Mouse (Mus musculus) left cerebral cortex, adult 18-20 months (tissue): ENCODE measurements around the gene Tut1. TPM values are rescaled to one million over a fixed set of nuclear protein-coding genes. Genes with fewer than 3 reads are reported as not detected.

Experiments used
- DNase-seq, 2 experiments: peaks; one replicate each; pipeline ENCODE4 v3.0.0; 2021 to 2022; ENCODE audit warnings: low spot score in 2 of 2, mixed read lengths in 1 of 2
- long read RNA-seq, 2 experiments: library from polyadenylated mRNA; stranded (forward); transcript quantifications; one replicate each; pipeline ENCODE4 v2.0.0; 2021
- total RNA-seq, 2 experiments: library from RNA; stranded (reverse); gene quantifications; 2 replicates each; pipeline ENCODE4 v1.2.3; 2021

The Tut1 gene
- total RNA-seq = 10 to 100 TPM; 22.5 to 23.7 TPM
- long read RNA-seq, experiment 1, transcript Tut1-201 (9 exons, 2,753 nt) = major isoform, 27 of 36 reads
- long read RNA-seq, experiment 1, partial matches to known transcripts = 6 of 36 reads
- long read RNA-seq, experiment 1, other reads (novel, unspliced or antisense) = 1 of 36 reads
- long read RNA-seq, experiment 2, transcript Tut1-201 (9 exons, 2,753 nt) = major isoform, 14 of 17 reads
- long read RNA-seq, experiment 2, partial matches to known transcripts = 1 of 17 reads
- long read RNA-seq, experiment 2, other reads (novel, unspliced or antisense) = 2 of 17 reads

- DNase-seq = peak; percentile 91 to 93
These were observed at the start of gene Tut1 for GRCm38 (mm10) chr19:8953135-8954039. Tut1 (plus strand) TSS chr19:8953847.

DNA sequence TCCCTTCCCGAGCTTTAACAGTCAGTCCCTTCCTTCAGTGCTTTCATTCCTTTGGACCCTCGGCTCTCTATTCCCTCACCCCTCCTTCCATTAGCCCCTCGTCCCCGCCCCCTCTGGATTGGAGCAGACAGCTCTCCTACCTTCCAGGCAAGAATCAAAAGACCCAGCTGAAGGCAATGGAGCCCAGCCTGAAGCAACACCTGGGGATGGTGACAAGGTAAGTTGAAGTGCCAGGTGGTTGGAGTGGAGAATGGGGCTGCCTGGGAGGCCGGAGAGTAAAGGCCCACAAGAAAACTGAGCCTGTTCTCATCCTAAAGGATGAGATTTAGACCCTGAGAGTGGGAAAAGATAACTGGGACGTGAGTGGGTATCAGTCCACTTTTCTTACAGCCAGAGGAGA lies 45.1 kb upstream of the Tut1 start:
- no peak for DNase-seq

DNA sequence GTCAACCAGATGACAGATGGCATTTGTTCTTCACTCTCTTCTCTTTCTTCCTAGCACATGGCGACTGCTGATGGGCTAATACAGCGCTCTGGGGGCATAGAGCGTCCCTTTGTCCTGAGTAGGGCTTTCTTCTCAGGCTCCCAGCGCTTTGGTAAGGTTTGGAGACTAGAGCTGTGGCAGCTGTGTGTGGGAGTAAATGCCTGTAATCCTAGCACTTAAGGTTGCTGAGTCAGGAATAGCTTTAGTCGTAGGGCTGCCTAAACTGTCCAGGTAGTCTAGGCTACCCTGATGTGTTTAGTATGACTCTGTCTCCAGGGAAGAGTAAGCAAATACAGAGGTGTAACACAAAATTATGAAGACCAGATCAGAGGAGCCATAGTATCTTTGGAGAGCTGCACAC lies 41.8 kb upstream of the Tut1 start:
- peak in 1 of 2 experiments; percentile 53 for DNase-seq

DNA sequence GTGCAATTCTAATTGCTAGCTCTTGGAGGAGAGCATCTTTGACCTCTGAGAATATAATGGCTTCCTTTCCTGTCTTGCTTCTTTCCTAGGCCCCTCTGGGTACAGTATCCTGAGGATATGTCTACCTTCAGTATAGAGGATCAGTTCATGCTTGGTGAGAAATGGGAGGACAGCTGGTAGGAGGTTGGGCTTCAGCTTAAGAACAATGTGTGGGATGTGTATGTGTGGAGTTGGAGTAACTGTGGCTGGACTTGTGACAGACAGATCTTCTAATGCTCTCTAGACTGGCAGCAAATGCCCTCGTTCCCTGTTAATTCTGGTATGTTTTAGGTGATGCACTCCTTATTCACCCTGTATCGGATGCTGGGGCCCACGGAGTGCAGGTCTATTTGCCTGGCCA lies 39.4 kb upstream of the Tut1 start:
- DNase-seq = peak in 1 of 2 experiments; percentile 54

DNA sequence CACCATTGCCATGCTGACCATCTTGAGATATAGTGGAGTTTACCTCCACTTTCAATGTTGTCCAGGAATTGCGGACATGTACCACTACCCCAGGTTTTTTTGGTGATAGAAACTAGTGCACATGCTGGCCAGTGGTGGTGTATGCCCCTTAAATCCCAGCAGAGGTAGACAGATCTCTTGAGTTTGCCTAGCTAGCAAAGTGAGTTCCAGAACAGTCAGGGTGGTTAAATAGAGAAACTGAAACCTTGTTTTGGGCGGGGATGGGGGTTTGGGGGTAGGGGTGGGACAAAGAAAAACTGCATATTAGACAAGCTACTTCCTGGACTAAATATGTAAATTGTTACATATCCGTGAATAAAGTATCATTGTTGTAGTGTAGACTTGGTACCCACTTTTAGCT lies 34.6 kb upstream of the Tut1 start:
- no peak for DNase-seq

GRCm38 (mm10) chr19:8919684-8920072 lies 34.0 kb upstream of the Tut1 start:
- no peak for DNase-seq

DNA sequence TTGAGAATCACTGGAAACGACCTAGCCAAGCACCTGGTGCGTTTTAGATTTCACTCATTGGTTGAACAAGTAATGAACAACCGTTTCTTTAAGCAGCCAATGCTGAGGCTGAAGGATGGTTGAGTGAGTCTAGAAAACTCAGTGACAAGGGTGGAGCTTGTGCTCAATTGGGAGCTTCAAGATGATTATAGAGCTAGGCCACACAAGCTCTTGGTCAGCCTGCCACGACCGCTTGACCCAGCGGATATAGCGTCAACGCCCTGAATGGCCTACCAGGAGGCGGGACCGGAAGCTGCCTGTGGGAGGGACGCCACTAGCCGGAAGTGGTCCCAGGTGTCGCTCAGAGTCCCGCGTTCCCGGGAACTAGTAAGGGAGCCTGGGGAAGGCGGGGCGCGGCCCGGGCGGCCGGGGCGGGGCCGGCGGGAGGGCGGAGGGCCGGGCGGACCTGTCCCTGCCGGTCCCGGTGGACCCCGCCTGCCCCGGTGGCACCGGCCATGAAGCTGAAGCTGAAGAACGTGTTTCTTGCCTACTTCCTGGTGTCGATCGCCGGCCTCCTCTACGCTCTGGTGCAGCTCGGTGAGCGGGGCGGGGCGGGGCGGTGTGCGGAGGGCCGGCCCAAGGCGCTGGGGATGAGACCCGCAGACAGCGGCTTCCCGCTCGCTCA lies 33.4 kb upstream of the Tut1 start, which contains the start of gene B3gat3:
TSS of gene B3gat3 (plus strand) at position 302 of the 664 bp plus-strand sequence.
- DNase-seq = peak; percentile 95 to 96

DNA sequence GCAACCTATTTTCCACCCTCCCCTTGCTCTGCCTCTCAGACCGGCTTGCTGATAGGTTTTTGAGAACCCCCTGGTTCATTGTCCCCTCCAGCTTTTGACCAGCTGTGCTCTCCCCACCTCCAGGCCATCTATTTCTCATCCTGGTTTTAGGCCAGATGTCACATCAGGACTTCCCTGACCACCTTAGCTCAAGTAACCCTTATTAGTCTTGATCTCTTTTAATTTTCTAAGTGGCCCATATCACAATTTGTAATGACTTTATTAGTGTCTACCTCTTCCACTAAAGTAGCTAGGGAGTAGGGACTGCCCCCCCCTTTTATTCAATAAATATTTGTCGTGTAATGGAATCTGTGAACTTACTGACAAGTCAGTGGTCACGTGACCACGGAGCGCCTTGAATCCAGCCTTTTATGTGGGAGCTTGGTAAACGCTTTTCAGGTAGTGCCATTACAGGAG lies 32.8 kb upstream of the Tut1 start:
- no peak for DNase-seq

- DNase-seq = no peak
These were observed 31.9 kb upstream of the Tut1 start for GRCm38 (mm10) chr19:8921741-8922140.

DNA sequence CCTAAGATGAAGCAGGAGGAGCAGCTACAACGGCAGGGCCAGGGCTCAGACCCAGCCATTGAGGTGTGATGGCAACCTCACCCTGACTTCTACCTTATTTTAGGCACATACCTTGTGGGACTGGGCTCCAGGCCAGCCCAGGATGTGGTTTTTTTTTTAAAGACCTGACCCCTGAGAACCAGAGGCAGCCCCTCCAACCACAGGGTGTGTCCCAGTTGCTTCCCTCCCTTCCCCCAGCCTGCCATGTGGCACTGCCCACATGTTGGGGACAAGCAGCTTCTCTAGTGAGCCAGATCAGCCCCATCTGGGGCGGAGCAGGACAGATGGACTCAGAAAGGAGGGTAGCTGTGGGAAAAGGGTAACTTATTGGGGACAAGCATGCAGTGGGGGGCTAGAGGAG lies 26.9 kb upstream of the Tut1 start:
- DNase-seq = no peak

- DNase-seq = no peak
These were observed 25.6 kb upstream of the Tut1 start for GRCm38 (mm10) chr19:8927891-8928525.

GRCm38 (mm10) chr19:8928689-8929223 lies 24.9 kb upstream of the Tut1 start:
- DNase-seq = no peak

GRCm38 (mm10) chr19:8929224-8930088 lies 24.2 kb upstream of the Tut1 start, which contains the start of the genes Rom1 and Eml3:
Rom1 (minus strand) TSS chr19:8929356.
Eml3 (plus strand) TSS chr19:8929552.
- peak in 1 of 2 experiments; percentile 41 for DNase-seq

DNA sequence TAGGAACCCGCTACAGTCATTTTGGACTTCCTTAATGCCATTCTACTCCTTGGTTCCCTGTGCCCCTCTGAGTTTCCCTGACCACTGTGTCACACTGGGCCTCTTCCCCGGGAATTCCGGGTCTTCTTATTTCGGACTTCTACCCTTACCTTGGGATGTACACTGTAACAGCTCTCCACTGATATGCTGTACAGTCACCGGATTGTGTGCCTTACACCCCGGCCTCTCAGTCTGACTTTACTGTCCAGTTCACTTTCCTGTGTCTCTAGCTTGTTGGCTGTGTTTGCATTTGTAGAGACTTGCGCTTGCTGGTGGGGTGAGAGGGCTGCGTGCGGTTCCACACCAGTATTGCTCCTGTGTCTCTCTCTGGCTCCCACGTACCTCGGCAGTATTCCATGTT lies 23.5 kb upstream of the Tut1 start:
- DNase-seq = no peak

DNA sequence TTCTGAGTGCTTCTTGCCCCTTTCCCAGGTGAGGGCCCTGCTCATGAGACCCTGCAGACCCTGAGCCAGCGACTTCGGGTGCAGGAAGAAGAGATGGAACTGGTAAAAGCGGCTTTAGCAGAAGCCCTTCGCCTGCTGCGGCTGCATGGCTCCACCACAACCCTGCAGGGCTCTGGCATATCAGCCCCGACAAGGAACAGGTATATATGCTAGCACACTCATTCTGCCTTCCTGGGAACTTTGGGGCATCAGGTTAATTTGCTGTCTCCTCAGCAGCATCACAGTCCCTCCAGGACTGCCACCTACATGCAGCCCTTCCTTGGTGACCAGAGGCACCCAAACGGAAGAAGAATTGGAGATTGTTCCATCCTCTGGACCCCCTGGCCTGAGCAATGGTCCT lies 22.9 kb upstream of the Tut1 start:
- DNase-seq = no peak

DNA sequence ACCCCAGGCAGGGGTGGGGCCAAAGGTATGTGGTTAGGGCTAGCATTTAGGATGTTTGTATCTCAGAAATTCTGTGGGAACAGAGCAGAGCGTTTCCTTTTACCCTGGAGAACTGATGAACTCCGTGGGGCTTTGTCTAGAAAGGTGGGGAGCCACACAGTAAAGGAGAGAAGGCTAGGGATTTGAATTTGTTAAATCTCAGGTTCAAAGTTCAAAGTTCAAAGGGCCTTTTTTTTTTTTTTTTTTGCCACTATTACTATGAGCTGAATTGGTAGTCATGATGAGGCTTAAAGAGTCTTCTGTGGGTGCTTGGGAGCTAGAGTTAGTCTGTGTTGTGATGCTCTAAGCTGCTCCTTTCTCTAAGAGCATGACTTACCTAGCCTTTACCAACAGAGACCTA lies 16.9 kb upstream of the Tut1 start:
- DNase-seq = no peak

GRCm38 (mm10) chr19:8940526-8941133 lies 13.0 kb upstream of the Tut1 start:
- DNase-seq = no peak

- no peak for DNase-seq
These were observed 12.5 kb upstream of the Tut1 start for GRCm38 (mm10) chr19:8941136-8941514.

GRCm38 (mm10) chr19:8941515-8942217 lies 12.0 kb upstream of the Tut1 start, which contains the start of gene Mta2:
Mta2 (plus strand) TSS chr19:8941875.
- DNase-seq = peak; percentile 93 to 97
